ENCODE assay signal across 19 mouse cellular contexts in the genomic region with DNA sequence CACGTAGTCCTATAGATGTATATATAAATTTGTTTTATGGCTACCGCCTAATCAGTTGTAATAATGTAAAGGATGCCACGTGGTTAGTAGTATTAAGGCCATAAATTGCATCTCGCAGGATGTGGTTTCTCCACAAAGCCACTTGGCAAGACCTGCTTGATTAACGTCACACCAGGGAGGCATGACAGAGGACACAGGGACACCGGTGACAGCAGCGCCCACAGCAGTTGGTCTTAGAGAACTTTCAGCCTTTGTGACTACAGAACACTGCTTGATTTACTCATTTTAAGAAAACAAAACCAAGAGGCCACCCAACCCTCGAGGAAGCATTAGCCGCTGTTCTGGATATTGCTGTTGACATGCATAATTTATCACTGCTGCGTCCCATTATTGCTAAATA.
"Had no signal": no experiment of that assay in that cellular context is flagged by ENCODE, and none has a peak within 500 bp of the region (broad histone marks: within the 10 kb centered on the region; RNA-seq: fewer than 3 reads in every experiment).

No protein-coding gene starts in this region.

- ATAC-seq: liver, postnatal 0 days; lung, postnatal 0 days had no signal

- H3K9me3 ChIP-seq: liver, embryonic 15.5 days; lung, embryonic 15.5 days; midbrain, embryonic 10.5 days; midbrain, embryonic 12.5 days; neural tube, embryonic 12.5 days; neural tube, embryonic 15.5 days; stomach, embryonic 15.5 days had no signal

- H3K36me3 ChIP-seq: liver, embryonic 15.5 days; lung, embryonic 15.5 days; midbrain, embryonic 10.5 days; midbrain, embryonic 12.5 days; neural tube, embryonic 12.5 days; neural tube, embryonic 15.5 days; stomach, embryonic 15.5 days had no signal

- H3K4me3 ChIP-seq: liver, embryonic 15.5 days; lung, embryonic 15.5 days; midbrain, embryonic 10.5 days; midbrain, embryonic 12.5 days; myocyte; neural tube, embryonic 12.5 days; neural tube, embryonic 15.5 days; stomach, embryonic 15.5 days had no signal

- H3K4me1 ChIP-seq: liver, embryonic 15.5 days had no signal

- H3K27me3 ChIP-seq: liver, embryonic 15.5 days; lung, embryonic 15.5 days; midbrain, embryonic 12.5 days; neural tube, embryonic 12.5 days; neural tube, embryonic 15.5 days; stomach, embryonic 15.5 days had no signal

- H3K27ac ChIP-seq: liver, embryonic 15.5 days; lung, embryonic 15.5 days; macrophage; midbrain, embryonic 10.5 days; midbrain, embryonic 12.5 days; neural tube, embryonic 12.5 days; stomach, embryonic 15.5 days; stomach, postnatal 0 days had no signal

- H3K4me2 ChIP-seq: liver, embryonic 15.5 days; lung, embryonic 15.5 days; midbrain, embryonic 12.5 days; neural tube, embryonic 12.5 days; neural tube, embryonic 15.5 days; stomach, embryonic 15.5 days had no signal

- H3K9ac ChIP-seq: liver, embryonic 15.5 days; liver, postnatal 0 days; lung, embryonic 15.5 days; midbrain, embryonic 12.5 days; neural tube, embryonic 12.5 days; neural tube, embryonic 15.5 days; stomach, embryonic 15.5 days had no signal

- DNase-seq: liver, postnatal 0 days; lung, adult 2 months; lung, postnatal 14 days; lung, postnatal 36 days; midbrain, embryonic 14.5 days; thymus, adult 2 months; thymus, postnatal 25 days; thymus, postnatal 4 days had no signal
